Mouse (Mus musculus) kidney, adult 9 months (tissue): ENCODE measurements around the gene Timm50.

Experiments
- DNase-seq: peaks from one replicate; pipeline ENCODE4 v3.0.0; 2022

Gene Timm50

GRCm38 (mm10) chr7:28311926-28312543 lies at the start of gene Timm50:
TSS of gene Timm50 (minus strand) at chr7:28312072.
- peak; percentile 98 for DNase-seq

- DNase-seq = no peak
These were observed 48.4 kb upstream of the Timm50 start for GRCm38 (mm10) chr7:28360291-28360690.

DNA sequence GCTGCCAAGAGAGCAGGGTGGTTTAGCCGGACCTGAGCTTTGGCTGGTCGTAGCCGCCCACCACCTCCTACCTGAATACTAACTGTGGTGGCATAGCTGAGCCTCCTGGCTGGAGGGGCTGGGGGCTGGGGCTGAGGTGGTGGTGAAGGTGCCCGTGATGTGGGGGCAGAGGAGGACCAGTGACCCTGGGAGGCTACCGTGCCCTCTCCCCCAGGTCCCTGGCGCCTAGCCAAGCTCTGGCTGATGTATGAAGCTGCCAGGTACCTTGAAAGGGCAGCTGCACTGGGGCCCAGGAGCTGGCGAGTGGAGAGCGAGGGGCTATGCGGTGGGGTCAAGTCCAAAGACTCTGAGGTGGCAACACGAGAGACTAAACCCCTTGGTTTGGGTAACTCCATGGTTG lies 48.0 kb upstream of the Timm50 start:
- no peak for DNase-seq

- DNase-seq = no peak
These were observed 46.6 kb upstream of the Timm50 start for GRCm38 (mm10) chr7:28358431-28358830.

DNA sequence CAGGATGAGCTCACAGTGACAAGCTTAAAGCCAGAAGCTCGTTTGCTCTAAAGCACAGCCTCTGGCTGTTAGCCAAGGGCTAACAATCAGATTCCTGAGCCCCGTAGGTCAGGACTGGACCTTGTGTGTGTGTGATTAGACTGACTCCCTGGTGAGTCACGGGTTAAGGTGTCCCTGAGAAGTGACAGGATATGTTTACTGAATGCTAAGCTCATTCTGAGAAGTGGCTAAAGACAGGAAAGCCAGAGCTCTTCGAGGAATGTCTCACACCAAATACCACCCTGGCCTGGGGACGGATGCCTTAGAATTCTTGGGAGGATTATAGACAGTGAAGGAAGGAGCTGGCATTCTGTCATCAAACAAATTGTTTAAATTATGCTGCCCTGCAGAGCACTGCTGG lies 46.1 kb upstream of the Timm50 start:
- DNase-seq = no peak

GRCm38 (mm10) chr7:28356981-28357380 lies 45.1 kb upstream of the Timm50 start:
- DNase-seq = peak; percentile 59

DNA sequence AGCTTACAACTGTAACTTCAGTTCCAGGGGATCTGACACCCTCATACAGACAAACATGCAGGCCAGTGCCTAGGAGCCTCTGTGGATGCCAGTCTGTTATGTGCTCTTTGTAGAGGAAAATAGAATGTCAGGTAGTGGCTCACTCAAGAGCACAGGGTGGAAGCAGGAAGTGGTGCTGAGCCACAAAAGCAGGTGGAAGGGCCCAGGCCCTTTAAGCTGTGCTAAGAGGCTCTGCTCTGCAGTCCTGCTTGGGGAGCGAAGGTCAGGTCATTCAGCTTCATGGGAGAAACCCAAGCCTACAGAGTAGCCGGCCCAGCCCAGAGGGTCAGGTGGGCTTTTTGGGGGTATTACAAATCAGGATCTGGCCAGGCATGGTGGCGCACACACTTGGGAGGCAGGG lies 43.3 kb upstream of the Timm50 start:
- no peak for DNase-seq

- DNase-seq = no peak
These were observed 42.7 kb upstream of the Timm50 start for GRCm38 (mm10) chr7:28354596-28354995.

DNA sequence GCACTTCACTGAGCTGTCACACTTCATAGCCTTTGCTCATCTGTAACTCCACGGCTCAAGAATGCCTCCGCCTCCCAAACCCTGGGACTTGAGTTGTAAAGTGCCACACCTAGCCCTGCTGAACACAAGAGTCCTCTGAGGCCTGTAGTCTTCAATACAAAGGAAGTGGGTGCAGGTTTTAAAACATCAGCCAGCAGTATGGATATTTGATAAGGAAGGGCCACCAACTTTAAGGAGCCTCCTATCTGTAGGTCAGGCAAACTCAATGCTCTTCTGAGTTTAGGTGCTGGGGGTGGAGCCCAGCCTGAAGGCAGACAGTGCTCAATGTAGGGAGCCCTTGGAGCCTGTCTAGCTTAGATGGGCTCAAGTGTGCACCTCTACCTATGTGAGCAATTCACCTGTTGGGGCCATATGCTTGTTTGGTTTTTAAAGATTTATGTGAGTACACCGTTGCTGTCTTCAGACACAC lies 42.3 kb upstream of the Timm50 start:
- DNase-seq = no peak

- no peak for DNase-seq
These were observed 41.4 kb upstream of the Timm50 start for GRCm38 (mm10) chr7:28353267-28353666.

DNA sequence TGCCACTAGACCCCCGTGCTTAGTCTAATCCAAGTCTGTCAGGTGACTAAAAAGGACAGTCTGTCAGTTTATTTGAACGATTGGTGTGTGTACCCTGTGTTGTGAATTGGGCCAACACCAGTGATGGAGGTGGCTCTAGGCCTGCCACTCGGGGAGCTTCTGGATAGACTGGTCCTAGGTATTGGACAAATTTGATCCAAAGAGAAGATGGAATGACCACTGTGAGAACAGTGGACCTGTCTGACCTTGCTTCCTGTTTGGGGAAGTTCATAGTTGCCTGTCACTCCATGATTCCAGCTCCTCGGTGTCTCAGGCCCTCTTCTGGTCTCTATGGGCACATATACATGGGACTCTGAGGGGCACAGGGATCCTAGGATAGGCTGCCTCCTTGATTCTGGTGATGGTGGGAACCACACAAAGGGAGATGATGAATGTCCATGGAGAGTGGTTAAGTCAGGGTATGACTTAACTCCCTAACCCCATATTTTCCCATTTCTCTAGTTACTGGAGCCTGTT lies 39.9 kb upstream of the Timm50 start:
- DNase-seq = no peak

GRCm38 (mm10) chr7:28350155-28350883 lies 38.4 kb upstream of the Timm50 start, which contains the start of gene Rps16:
TSS of gene Rps16 (plus strand) at chr7:28350652.
- peak; percentile 97 for DNase-seq

- no peak for DNase-seq
These were observed 36.7 kb upstream of the Timm50 start for GRCm38 (mm10) chr7:28348601-28349000.

- no peak for DNase-seq
These were observed 35.9 kb upstream of the Timm50 start for GRCm38 (mm10) chr7:28347746-28348145.

GRCm38 (mm10) chr7:28344637-28345036 lies 32.8 kb upstream of the Timm50 start:
- peak; percentile 64 for DNase-seq

DNA sequence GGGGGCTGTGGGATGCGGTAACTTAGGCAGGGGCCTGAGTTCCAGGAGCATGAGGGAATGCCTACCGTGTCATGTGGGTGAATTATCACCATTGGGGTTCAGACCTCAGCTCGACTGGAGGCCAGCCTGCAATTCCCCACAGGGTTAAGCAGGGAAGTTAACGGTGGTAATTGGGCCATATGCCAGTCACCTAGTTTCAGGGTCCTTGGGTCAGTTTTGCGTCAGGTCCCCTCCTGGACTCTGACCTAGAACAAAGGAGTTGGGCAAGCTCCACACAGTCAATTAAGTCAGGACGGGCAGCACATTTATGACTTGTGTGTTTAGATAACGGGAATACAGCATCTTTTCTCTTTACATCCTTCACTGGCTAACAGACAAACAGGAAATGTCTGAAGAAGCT lies 29.5 kb upstream of the Timm50 start:
- no peak for DNase-seq

- peak; percentile 74 for DNase-seq
These were observed 27.5 kb upstream of the Timm50 start for GRCm38 (mm10) chr7:28339213-28339917.

DNA sequence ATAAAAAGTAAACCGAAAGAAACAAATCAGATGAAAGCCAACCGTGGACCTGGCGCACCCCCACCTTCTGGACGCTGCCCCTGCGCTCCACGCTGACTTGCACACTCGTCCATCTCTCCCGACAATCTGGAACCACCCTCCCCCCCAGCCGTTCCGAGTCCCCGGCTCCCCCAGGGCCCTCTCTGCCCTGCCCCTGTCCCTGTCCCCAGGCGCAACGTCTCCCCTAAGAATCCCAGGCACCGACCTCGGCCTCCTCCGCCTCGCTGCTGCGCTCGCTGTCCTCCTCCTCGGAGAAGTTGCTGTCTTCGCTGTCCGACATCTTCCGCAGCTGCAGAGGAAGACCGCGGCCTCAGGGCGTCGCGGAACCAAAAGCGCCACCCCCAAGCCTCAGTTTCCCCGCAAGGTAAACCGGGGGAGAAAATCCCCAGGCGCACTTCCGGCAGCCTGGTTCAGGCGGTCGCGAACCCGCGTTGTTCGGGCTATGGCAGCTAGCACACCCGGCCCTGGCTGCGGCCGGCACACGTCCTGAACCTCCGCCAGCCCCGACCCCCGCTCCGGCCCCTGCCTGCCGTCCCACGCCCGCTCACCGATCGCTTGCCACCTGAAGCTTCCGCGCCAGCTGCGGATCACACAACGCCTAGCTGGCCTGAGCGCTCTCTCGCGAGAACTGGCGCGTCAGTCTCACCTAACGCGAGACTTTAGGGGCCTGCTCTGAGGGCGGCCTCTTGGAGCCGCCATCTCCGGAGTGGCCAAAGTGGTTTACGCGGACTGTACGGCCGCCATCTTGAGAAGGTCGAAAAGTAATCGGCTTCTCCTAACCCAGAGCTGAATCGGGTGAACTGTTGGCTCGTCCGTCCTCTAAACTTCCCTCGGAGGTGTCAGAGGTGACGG lies 26.5 kb upstream of the Timm50 start, which contains the start of gene Supt5:
TSS of gene Supt5 (minus strand) at position 639 of the 891 bp plus-strand sequence.
- DNase-seq = peak; percentile 98

GRCm38 (mm10) chr7:28335471-28335870 lies 23.6 kb upstream of the Timm50 start:
- no peak for DNase-seq

- no peak for DNase-seq
These were observed 22.7 kb upstream of the Timm50 start for GRCm38 (mm10) chr7:28334534-28334933.

DNA sequence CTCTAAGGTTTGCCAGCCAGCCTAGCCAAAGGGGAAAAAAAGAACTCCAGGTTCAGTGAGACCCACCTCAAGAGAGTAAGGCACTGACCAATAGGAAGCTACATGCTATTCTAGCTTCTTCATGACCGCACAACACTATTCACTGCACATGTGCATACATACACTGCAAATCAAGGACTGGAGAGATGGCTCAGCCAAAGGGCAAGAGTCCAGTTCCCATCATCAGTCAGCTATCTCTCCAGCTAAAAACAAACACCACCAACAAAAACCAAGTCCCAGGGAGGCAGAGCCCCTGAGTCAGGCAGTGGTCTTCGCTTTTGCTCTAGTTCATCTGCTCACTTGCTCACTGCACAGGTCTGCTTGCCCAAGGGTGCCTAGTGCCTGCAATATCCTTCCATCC lies 16.4 kb upstream of the Timm50 start:
- no peak for DNase-seq

DNA sequence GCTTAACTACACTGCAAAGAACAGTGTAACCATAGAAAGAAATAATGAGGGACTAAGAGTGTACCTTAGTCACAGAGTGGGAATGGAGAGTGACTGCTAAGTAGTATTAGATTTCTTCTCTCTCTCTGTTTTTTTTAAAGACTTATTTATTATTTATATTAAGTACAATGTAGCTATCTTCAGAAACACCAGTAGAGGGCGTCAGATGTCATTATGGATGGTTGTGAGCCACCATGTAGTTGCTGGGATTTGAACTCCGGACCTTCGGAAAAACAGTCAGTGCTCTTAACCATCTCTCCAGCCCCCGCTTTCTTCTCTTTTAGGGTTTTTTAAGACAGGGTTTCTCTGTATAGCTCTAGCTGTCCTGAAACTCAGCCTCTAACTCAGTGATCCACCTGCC lies 14.6 kb upstream of the Timm50 start:
- no peak for DNase-seq
